Mouse (Mus musculus) gastrocnemius, postnatal 25 days (tissue): Measurements from ENCODE around the gene Sapcd2. TPM values are rescaled to one million over a fixed set of nuclear protein-coding genes. Genes with fewer than 3 reads are reported as not detected.

ENCODE experiments used
- DNase-seq: peaks from one replicate; pipeline ENCODE4 v3.0.0; 2022
- total RNA-seq, 2 experiments: library from RNA; stranded (reverse); gene quantifications; 1 replicate in 1 of 2; 2 replicates in 1 of 2; pipeline ENCODE4 v1.2.3; 2021

Sapcd2 gene
- total RNA-seq, 2 experiments from 2014 or later: 0.19 to 0.33 TPM

GRCm38 (mm10) chr2:25422587-25423410, 50.7 kb downstream of the Sapcd2 start, which contains the start of gene Fut7:
Fut7 (plus strand) TSS chr2:25423267.
- DNase-seq: no peak

GRCm38 (mm10) chr2:25423626-25424025, 51.5 kb downstream of the Sapcd2 start:
- DNase-seq: no peak

- DNase-seq: no peak
Observed at GRCm38 (mm10) chr2:25425481-25425880, 53.4 kb downstream of the Sapcd2 start.

GRCm38 (mm10) chr2:25426721-25427191, 54.6 kb downstream of the Sapcd2 start:
- DNase-seq: no peak

GRCm38 (mm10) chr2:25427256-25427655, 55.1 kb downstream of the Sapcd2 start:
- DNase-seq: no peak

Other genes with a start within 250 kb of the Sapcd2 start
- gene Nrarp, start 191.6 kb upstream of the Sapcd2 start, total RNA-seq: 1 to 10 TPM; 3.6 to 6.7 TPM
- 1 to 10 TPM; 1.1 to 1.3 TPM for gene Tor4a, start 175.4 kb upstream of the Sapcd2 start, total RNA-seq
- gene Nelfb, start 160.8 kb upstream of the Sapcd2 start, total RNA-seq: 10 to 100 TPM; 20.5 to 22.3 TPM
- not detected for gene Stpg3, start 157.7 kb upstream of the Sapcd2 start, total RNA-seq
- not detected for gene Fam166a, start 153.6 kb upstream of the Sapcd2 start, total RNA-seq
- gene Tubb4b, start 147.6 kb upstream of the Sapcd2 start, total RNA-seq: 100 to 1,000 TPM; 167 to 293 TPM
- not detected for gene Slc34a3, start 138.0 kb upstream of the Sapcd2 start, total RNA-seq
- not detected for gene Rnf224, start 135.5 kb upstream of the Sapcd2 start, total RNA-seq
- gene Rnf208, start 130.1 kb upstream of the Sapcd2 start, total RNA-seq: under 1 TPM; 0.56 to 0.75 TPM
- not detected for gene Cysrt1, start 129.9 kb upstream of the Sapcd2 start, total RNA-seq
- gene AL732309.1, start 125.5 kb upstream of the Sapcd2 start, total RNA-seq: under 1 TPM; 0.82 to 0.99 TPM
- 10 to 100 TPM; 10.3 to 11.3 TPM for gene Tmem203, start 116.9 kb upstream of the Sapcd2 start, total RNA-seq
- 1 to 10 TPM; 2.1 to 2.9 TPM for gene Tprn, start 109.7 kb upstream of the Sapcd2 start, total RNA-seq
- 10 to 100 TPM; 31.6 to 33.0 TPM for gene Ssna1, start 99.9 kb upstream of the Sapcd2 start, total RNA-seq
- gene Anapc2, start 99.8 kb upstream of the Sapcd2 start, total RNA-seq: 10 to 100 TPM; 27.0 to 27.3 TPM
- not detected for gene Tmem210, start 84.2 kb upstream of the Sapcd2 start, total RNA-seq
- gene Lrrc26, start 82.4 kb upstream of the Sapcd2 start, total RNA-seq: not detected
- gene Grin1, start 53.1 kb upstream of the Sapcd2 start, total RNA-seq: under 1 TPM in 1 of 2 experiments, not detected in 1; 0.08 TPM
- 10 to 100 TPM; 11.9 to 15.4 TPM for gene Man1b1, start 40.0 kb upstream of the Sapcd2 start, total RNA-seq
- 10 to 100 TPM; 10.1 to 10.4 TPM for gene Dpp7, start 16.0 kb upstream of the Sapcd2 start, total RNA-seq
- 1 to 10 TPM; 2.8 to 4.6 TPM for gene Uap1l1, start 6.6 kb upstream of the Sapcd2 start, total RNA-seq
- gene Entpd2, start 23.6 kb downstream of the Sapcd2 start, total RNA-seq: 1 to 10 TPM; 9.1 to 9.4 TPM
- 10 to 100 TPM; 15.0 to 25.1 TPM for gene Npdc1, start 27.0 kb downstream of the Sapcd2 start, total RNA-seq
- gene Fut7, start 50.9 kb downstream of the Sapcd2 start, total RNA-seq: not detected
- gene Abca2, start 56.4 kb downstream of the Sapcd2 start, total RNA-seq: 10 to 100 TPM; 12.5 to 16.2 TPM
- under 1 TPM; 0.35 to 0.64 TPM for gene Clic3, start 84.5 kb downstream of the Sapcd2 start, total RNA-seq
- 10 to 100 TPM; 13.7 to 16.2 TPM for gene Paxx, start 88.8 kb downstream of the Sapcd2 start, total RNA-seq
- not detected for gene Ptgds, start 97.7 kb downstream of the Sapcd2 start, total RNA-seq
- gene Lcn12, start 121.6 kb downstream of the Sapcd2 start, total RNA-seq: not detected
- gene Fbxw5, start 128.4 kb downstream of the Sapcd2 start, total RNA-seq: 10 to 100 TPM; 77.2 to 77.4 TPM
- 1 to 10 TPM in 1 of 2 experiments, under 1 TPM in 1; 0.86 to 1.3 TPM for gene C8g, start 129.4 kb downstream of the Sapcd2 start, total RNA-seq
- gene Traf2, start 174.6 kb downstream of the Sapcd2 start, total RNA-seq: 10 to 100 TPM; 10.5 to 10.9 TPM
- 100 to 1,000 TPM; 142 to 162 TPM for gene Edf1, start 185.5 kb downstream of the Sapcd2 start, total RNA-seq
- 1 to 10 TPM; 1.7 to 3.2 TPM for gene Mamdc4, start 202.5 kb downstream of the Sapcd2 start, total RNA-seq
- 10 to 100 TPM; 50.1 to 53.7 TPM for gene Phpt1, start 202.9 kb downstream of the Sapcd2 start, total RNA-seq
- gene Ajm1, start 209.4 kb downstream of the Sapcd2 start, total RNA-seq: not detected
- 10 to 100 TPM; 63.5 to 67.8 TPM for gene Rabl6, start 236.2 kb downstream of the Sapcd2 start, total RNA-seq
- not detected for gene Ccdc183, start 245.4 kb downstream of the Sapcd2 start, total RNA-seq
- gene Tmem141, start 249.7 kb downstream of the Sapcd2 start, total RNA-seq: 10 to 100 TPM; 15.2 to 16.4 TPM